Mouse (Mus musculus) sigmoid colon, adult 10 weeks (tissue): ENCODE results near the gene Ppp4c. TPM values are rescaled to one million over a fixed set of nuclear protein-coding genes. Genes with fewer than 3 reads are reported as not detected.

ENCODE experiments used
- polyA plus RNA-seq: library from polyadenylated mRNA; stranded (reverse); fragments of 350-450 nt; fragmentation: Illumina TruSeq; extraction: RNeasy Lipid Tissue Mini Kit (QIAGEN cat#74804); gene quantifications from one replicate; pipeline ENCODE4 v1.2.3, GENCODE M21; 2014; ENCODE audit warnings: low read depth, low replicate concordance

The Ppp4c gene
- 47.0 TPM for polyA plus RNA-seq

DNA sequence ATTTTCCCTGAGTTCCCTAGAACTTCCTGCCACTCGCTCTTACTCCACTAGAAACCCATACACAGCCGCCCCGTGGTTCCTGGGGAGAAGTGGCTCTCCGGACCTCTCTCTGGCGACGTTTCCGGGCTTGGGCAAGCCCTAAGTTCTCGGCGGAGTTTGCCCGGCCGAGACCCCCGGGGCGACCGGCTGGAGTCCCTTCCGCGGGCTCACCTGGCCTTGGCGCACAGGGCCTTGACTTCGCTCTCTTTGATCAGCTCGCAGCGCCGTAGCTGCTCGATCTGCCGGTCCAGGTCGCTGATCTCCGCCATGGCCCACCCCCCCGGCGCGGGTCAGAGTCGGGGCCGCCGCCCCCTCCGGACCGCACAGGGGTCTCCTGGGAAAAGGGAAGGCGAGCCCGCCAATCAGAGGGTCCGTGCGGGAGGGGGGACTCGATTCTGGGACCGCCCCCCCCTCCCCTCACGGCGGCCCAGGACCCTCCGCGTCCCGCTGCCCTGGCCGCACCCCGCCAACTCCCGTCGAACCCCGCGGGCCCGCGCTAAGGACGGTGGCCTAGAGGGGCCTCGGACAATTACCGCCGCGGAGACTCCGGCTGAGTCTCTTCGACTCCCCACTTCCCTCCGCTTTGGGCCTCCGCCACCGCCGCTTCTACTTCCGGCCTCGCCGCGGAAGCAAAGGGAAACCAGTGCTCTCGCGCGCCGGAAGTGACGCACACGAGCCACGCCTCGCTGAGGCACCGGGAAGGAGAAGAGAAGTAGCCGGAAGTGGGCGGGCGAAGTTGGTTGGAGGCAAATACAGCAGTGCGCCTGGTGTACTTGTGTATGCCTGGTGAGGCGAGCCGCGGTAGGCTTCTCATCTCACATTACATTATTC is at the start of gene Ppp4c:
Gene Ppp4c (minus strand): TSS at position 646 of the 870 bp plus-strand sequence.

GRCm38 (mm10) chr7:126831539-126831938 is 39.2 kb upstream of the Ppp4c start, which contains the start of gene 4930451I11Rik:
TSS of gene 4930451I11Rik (minus strand) at chr7:126831639.

GRCm38 (mm10) chr7:126797411-126798126 is 5.3 kb upstream of the Ppp4c start, which contains the start of gene Fam57b:
TSS of gene Fam57b (plus strand) at chr7:126797668.

DNA sequence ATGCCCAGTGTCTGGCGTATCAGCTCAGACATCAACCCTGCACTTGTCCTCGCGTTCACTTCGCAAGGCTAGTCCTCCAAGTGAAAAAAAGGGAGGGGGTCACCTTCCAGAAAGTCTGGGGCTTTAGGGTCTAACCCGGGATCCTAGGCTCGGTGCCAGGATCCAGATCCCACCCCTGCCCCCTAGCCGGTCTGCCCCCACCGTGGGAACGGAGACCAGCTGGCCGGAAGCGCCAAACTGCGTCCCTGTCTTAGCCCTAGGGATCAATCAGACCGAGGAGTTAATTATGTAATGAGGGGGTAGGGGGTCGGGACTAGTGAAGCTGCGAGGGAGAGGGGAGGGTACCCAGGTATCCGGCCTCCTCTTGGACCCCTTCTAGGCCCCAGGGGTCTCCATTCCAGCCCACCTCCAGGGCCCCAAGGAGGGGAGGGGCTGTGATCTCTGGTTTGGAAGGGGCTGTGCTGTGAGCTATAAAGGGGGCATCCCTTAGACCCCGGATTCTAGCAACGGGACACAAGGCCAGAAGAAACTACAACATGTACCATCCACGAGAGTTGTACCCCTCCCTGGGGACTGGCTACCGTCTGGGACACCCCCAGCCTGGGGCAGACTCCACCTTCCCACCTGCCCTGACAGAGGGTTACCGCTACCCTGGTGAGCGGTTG is 11.2 kb downstream of the Ppp4c start, which contains the start of gene Tbx6:
Gene Tbx6 (plus strand): TSS at position 513 of the 665 bp plus-strand sequence.

DNA sequence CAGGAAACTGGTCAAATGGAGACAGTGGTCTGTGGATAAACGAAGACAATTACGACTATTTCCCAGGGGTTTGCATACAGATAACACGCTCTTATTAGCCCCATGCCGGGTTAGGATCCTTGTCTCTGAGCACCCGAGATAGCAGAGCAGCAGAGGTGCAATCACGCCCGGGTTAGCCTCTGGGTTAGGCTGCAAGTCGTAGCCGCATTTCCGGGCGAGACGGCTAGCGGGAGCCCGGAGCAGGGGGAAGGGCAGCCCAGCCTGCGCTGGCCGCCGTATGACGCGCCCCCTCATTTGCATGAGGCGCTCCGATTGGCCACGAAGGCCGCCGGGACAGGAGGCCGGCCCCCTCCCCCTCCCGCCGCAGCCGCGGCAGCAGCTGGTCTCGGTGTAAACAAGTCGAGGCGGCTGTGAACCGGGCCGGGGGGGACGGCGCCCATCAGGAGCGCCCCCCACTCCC is 15.7 kb downstream of the Ppp4c start, which contains the start of gene Ypel3:
Gene Ypel3 (plus strand): TSS at position 358 of the 460 bp plus-strand sequence.

DNA sequence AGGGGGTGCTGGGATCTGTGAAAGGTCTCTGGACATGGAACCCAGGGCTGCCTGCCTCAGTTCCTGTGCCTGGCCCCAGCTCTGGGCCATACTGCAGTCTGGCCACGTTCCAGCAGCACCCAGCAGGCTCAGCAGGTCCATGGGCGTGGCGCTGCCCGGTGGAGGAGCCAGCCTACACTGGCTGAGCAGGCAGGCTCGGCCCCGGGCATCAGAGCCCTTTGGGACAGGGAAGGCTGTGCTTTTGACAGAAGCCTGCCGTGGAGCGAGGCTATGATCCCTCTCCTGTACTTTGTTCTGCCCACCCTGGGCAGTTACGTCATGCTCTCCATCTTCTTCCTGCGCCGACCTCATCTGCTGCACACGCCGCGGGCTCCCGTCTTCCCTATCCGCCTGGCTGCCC is 26.1 kb downstream of the Ppp4c start, which contains the start of gene Gdpd3:
Gene Gdpd3 (plus strand): TSS at position 134 of the 400 bp plus-strand sequence.

GRCm38 (mm10) chr7:126759050-126759671 is 33.1 kb downstream of the Ppp4c start, which contains the start of gene Mapk3:
TSS of gene Mapk3 (plus strand) at chr7:126759601.

Other genes with a start within 250 kb of the Ppp4c start
- 225 TPM for gene Eif3c, start 226.1 kb downstream of the Ppp4c start, polyA plus RNA-seq
- 0.22 TPM for gene Apobr, start 207.6 kb downstream of the Ppp4c start, polyA plus RNA-seq
- 4.5 TPM for gene Cln3, start 206.7 kb downstream of the Ppp4c start, polyA plus RNA-seq
- gene Il27, start 197.6 kb downstream of the Ppp4c start, polyA plus RNA-seq = not detected
- gene Nupr1, start 161.6 kb downstream of the Ppp4c start, polyA plus RNA-seq = 62.1 TPM
- 3.5 TPM for gene Sgf29, start 143.2 kb downstream of the Ppp4c start, polyA plus RNA-seq
- gene Sult1a1, start 116.1 kb downstream of the Ppp4c start, polyA plus RNA-seq = 841 TPM
- 0.41 TPM for gene Bola2, start 97.1 kb downstream of the Ppp4c start, polyA plus RNA-seq
- 3.5 TPM for gene Slx1b, start 96.7 kb downstream of the Ppp4c start, polyA plus RNA-seq
- gene Coro1a, start 84.7 kb downstream of the Ppp4c start, polyA plus RNA-seq = 4.6 TPM
- gene Mapk3, start 32.9 kb downstream of the Ppp4c start, polyA plus RNA-seq = 43.9 TPM
- gene Gdpd3, start 26.2 kb downstream of the Ppp4c start, polyA plus RNA-seq = 3.2 TPM
- gene Ypel3, start 15.5 kb downstream of the Ppp4c start, polyA plus RNA-seq = 17.7 TPM
- gene Tbx6, start 11.0 kb downstream of the Ppp4c start, polyA plus RNA-seq = not detected
- gene Fam57b, start 5.2 kb upstream of the Ppp4c start, polyA plus RNA-seq = not detected
- gene 4930451I11Rik, start 39.1 kb upstream of the Ppp4c start, polyA plus RNA-seq = not detected
- not detected for gene Doc2a, start 54.9 kb upstream of the Ppp4c start, polyA plus RNA-seq
- 11.7 TPM for gene Hirip3, start 69.5 kb upstream of the Ppp4c start, polyA plus RNA-seq
- 17.4 TPM for gene Ino80e, start 69.9 kb upstream of the Ppp4c start, polyA plus RNA-seq
- 10.1 TPM for gene Taok2, start 92.2 kb upstream of the Ppp4c start, polyA plus RNA-seq
- gene Tmem219, start 130.4 kb upstream of the Ppp4c start, polyA plus RNA-seq = 12.7 TPM
- gene Kctd13, start 136.4 kb upstream of the Ppp4c start, polyA plus RNA-seq = 6.1 TPM
- not detected for gene Asphd1, start 157.1 kb upstream of the Ppp4c start, polyA plus RNA-seq
- gene Sez6l2, start 158.1 kb upstream of the Ppp4c start, polyA plus RNA-seq = 2.1 TPM
- gene Cdipt, start 183.4 kb upstream of the Ppp4c start, polyA plus RNA-seq = 14.6 TPM
- gene Cdiptos, start 183.6 kb upstream of the Ppp4c start, polyA plus RNA-seq = 1.6 TPM
- 2.1 TPM for gene Mvp, start 222.1 kb upstream of the Ppp4c start, polyA plus RNA-seq
- gene Pagr1b, start 224.0 kb upstream of the Ppp4c start, polyA plus RNA-seq = not detected
- not detected for gene Pagr1a, start 224.9 kb upstream of the Ppp4c start, polyA plus RNA-seq
- gene Gm42742, start 228.6 kb upstream of the Ppp4c start, polyA plus RNA-seq = 0.69 TPM
- gene Prrt2, start 228.7 kb upstream of the Ppp4c start, polyA plus RNA-seq = 1.0 TPM
- 19.3 TPM for gene Maz, start 234.5 kb upstream of the Ppp4c start, polyA plus RNA-seq
- gene Kif22, start 250.0 kb upstream of the Ppp4c start, polyA plus RNA-seq = 2.2 TPM